Mouse (Mus musculus) olfactory bulb, adult 2 months (tissue): ENCODE measurements around the gene Jag1.

ENCODE experiments used
- CTCF ChIP-seq: fragments of 200-500 bp; IDR thresholded peaks from 2 replicates; pipeline ENCODE4 v1.5.1; 2012; ENCODE audit warnings: low read depth, mild to moderate bottlenecking, low read length, moderate library complexity; ENCODE audit not compliant: insufficient read depth
- POLR2A ChIP-seq: fragments of 200-500 bp; IDR thresholded peaks from 2 replicates; pipeline ENCODE4 v1.6.1; 2012; ENCODE audit warnings: mild to moderate bottlenecking, low read depth, low read length, moderate library complexity; ENCODE audit not compliant: insufficient read depth

- no peak for TF ChIP-seq POLR2A
- TF ChIP-seq CTCF: no peak
These were observed 36.0 kb downstream of the Jag1 start for GRCm38 (mm10) chr2:137080468-137080867.
